Mouse (Mus musculus) liver, embryonic 15.5 days (tissue): ENCODE measurements around the gene Cpped1. TPM values are rescaled to one million over a fixed set of nuclear protein-coding genes. Genes with fewer than 3 reads are reported as not detected.
A peak's percentile ranks its signal among the peaks of the same experiment; 100 is the strongest.

ENCODE experiments used
- ATAC-seq: fragments of 200-750 bp; cut with Nextera tagmentation; 2 replicates; pipeline ENCODE4 v1.8.0; 2017; ENCODE audit warnings: moderate number of reproducible peaks, mild to moderate bottlenecking, moderate library complexity; ENCODE audit not compliant: insufficient read depth
- H3K27ac ChIP-seq: fragments of 300-500 bp; sonication (generic); replicated peaks from 2 replicates; pipeline ENCODE4 v1.5.1; 2015; ENCODE audit warnings: mild to moderate bottlenecking, inconsistent platforms
- H3K27me3 ChIP-seq: fragments of 300-500 bp; sonication (generic); 2 replicates; pipeline ENCODE4 v1.6.1; 2015; ENCODE audit warnings: mild to moderate bottlenecking, inconsistent platforms
- H3K36me3 ChIP-seq: fragments of 300-500 bp; sonication (generic); replicated peaks from 2 replicates; pipeline ENCODE4 v1.6.1; 2015; ENCODE audit warnings: moderate library complexity, mild to moderate bottlenecking, inconsistent platforms
- H3K4me1 ChIP-seq: fragments of 300-500 bp; sonication (generic); replicated peaks from 2 replicates; pipeline ENCODE4 v1.6.1; 2015; ENCODE audit warnings: inconsistent platforms
- H3K4me2 ChIP-seq: fragments of 300-500 bp; sonication (generic); 2 replicates; pipeline ENCODE4 v1.6.1; 2015; ENCODE audit warnings: moderate library complexity, mild to moderate bottlenecking, inconsistent platforms
- H3K4me3 ChIP-seq: fragments of 300-500 bp; sonication (generic); replicated peaks from 2 replicates; pipeline ENCODE4 v1.5.1; 2015; ENCODE audit warnings: mild to moderate bottlenecking, inconsistent platforms
- H3K9ac ChIP-seq: fragments of 300-500 bp; sonication (generic); 2 replicates; pipeline ENCODE4 v1.6.1; 2015; ENCODE audit warnings: moderate library complexity, mild to moderate bottlenecking, inconsistent platforms
- H3K9me3 ChIP-seq: fragments of 300-500 bp; sonication (generic); replicated peaks from 2 replicates; pipeline ENCODE4 v1.6.1; 2016; ENCODE audit warnings: inconsistent platforms
- WGBS: fragments of 180-500 bp; shearing (Covaris S2); methylation state at CpG from one replicate; pipeline ENCODE4 v1.1.7; 2015; ENCODE audit warnings: mixed read lengths; ENCODE audit not compliant: insufficient replicate concordance; 5-methylcytosine and 5-hydroxymethylcytosine counted together
- polyA plus RNA-seq: library from polyadenylated mRNA; unstranded; fragments of >200 nt; fragmentation: Nextera tagmentation; extraction: Ambion mirVana; gene quantifications from 2 replicates; pipeline ENCODE4 v1.2.1, GENCODE M21; 2015

Gene Cpped1
- polyA plus RNA-seq, 1 experiment from 2014 or later = 9.4 TPM

DNA sequence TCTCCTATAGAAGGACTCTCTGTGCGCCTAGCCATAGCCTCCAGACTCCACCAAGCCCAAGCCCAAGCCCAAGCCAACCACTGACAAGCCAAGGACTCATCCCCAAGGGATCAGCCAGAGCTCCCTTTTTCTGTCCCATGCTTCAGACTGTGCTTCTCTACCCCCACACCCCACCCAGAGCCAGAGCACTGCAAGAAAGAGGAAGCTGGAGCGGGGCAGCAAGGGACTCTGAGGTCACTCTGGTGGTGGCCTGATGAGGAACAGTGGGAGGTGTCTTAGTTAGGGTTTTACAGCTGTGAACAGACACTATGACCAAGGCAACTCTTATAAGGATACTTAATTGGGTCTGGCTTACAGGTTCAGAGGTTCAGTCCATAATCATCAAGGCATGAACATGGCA is 65.8 kb downstream of the Cpped1 start:
- no peak for ATAC-seq
- H3K4me1 ChIP-seq = no peaks in the 10 kb centered on the region
- WGBS = 57% methylated on average over 2 of the region's 2 CpGs
- H3K4me2 ChIP-seq = no peak overlapping the region
- H3K4me3 ChIP-seq = no peak overlapping the region
- H3K9ac ChIP-seq = no peak overlapping the region
- H3K36me3 ChIP-seq = no peaks in the 10 kb centered on the region
- H3K27ac ChIP-seq = no peak overlapping the region
- no peaks in the 10 kb centered on the region for H3K9me3 ChIP-seq
- no peaks in the 10 kb centered on the region for H3K27me3 ChIP-seq

DNA sequence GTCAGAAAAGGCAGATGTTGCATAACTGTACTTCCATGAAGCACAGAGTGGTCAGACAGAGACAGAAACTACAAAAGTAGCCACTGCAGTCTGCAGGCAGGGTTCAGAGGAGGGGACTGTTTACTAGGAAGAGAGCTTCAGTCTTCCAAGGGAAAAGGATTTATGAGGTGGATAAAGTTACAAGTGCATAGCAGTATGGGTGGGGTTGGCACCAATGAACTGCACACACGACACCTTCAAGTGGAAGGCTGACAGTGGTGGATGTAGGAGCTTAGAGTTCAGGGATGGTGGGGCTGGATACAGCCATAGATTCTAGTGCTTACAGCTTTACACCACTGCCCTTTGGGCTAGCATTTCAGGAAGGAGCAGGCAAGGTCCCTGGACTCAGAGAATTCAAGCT is 75.8 kb downstream of the Cpped1 start:
- Histone ChIP-seq H3K27me3 (no peaks in the 10 kb centered on the region), H3K4me3 (no peak overlapping the region), H3K4me2 (no peak overlapping the region), H3K4me1 (no peaks in the 10 kb centered on the region), H3K9ac (no peak overlapping the region), H3K9me3 (no peaks in the 10 kb centered on the region), H3K27ac (no peak overlapping the region), H3K36me3 (no peaks in the 10 kb centered on the region)
- ATAC-seq = no peak
- WGBS = 81% methylated on average over 1 of the region's 1 CpGs

DNA sequence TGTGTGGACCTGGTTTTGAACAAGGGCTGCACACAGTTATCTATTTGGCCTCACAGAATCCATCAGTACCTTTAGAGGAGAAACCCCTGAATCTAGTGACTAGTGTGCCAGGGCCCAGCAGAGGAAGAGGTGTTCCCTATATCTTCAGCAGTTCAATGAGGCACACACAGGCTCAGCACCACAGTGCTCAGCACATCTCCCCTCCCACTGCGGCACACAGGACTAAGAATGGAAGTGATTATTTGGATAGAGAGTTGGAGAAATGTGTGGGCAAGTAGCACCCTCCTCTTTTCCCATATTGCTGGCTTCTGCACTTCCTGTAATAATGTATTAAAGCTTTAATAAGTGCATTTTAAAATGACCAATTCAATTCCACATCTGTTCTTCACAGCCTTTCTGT is 80.4 kb downstream of the Cpped1 start:
- 86% methylated on average over 1 of the region's 1 CpGs for WGBS

DNA sequence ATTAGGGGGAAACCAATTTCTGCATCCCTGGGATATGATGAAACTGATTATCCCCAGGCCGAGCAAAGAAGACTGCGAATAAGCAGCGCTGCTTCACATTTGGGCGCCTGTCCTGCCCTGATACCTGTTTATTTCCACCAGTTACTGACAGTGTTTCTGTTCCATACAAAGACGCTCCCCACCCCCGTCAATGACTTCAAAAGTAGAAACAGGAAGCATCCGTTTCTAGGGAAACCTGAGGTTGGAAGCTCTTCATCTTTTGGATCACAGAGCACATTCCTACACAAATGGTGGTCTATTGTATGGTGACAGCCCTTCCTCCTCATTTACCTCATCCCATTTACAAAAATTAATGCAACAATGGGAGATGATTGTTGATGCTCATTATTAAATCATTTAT is 84.4 kb downstream of the Cpped1 start:
- no peaks in the 10 kb centered on the region for H3K4me1 ChIP-seq
- no peak overlapping the region for H3K4me2 ChIP-seq
- WGBS = 72% methylated on average over 7 of the region's 7 CpGs
- H3K27me3 ChIP-seq = no peaks in the 10 kb centered on the region
- H3K27ac ChIP-seq = no peak overlapping the region
- H3K9ac ChIP-seq = no peak overlapping the region
- no peak overlapping the region for H3K4me3 ChIP-seq
- no peaks in the 10 kb centered on the region for H3K9me3 ChIP-seq
- ATAC-seq = no peak
- H3K36me3 ChIP-seq = no peaks in the 10 kb centered on the region

More for the DNA sequence above, 80.4 kb downstream of the Cpped1 start:
- no peak for ATAC-seq
- no peak overlapping the region for H3K9ac ChIP-seq
- no peaks in the 10 kb centered on the region for H3K27me3 ChIP-seq
- H3K4me3 ChIP-seq = no peak overlapping the region
- no peak overlapping the region for H3K4me2 ChIP-seq
- no peak overlapping the region for H3K27ac ChIP-seq
- no peaks in the 10 kb centered on the region for H3K4me1 ChIP-seq
- H3K9me3 ChIP-seq = no peaks in the 10 kb centered on the region
- H3K36me3 ChIP-seq = no peaks in the 10 kb centered on the region

DNA sequence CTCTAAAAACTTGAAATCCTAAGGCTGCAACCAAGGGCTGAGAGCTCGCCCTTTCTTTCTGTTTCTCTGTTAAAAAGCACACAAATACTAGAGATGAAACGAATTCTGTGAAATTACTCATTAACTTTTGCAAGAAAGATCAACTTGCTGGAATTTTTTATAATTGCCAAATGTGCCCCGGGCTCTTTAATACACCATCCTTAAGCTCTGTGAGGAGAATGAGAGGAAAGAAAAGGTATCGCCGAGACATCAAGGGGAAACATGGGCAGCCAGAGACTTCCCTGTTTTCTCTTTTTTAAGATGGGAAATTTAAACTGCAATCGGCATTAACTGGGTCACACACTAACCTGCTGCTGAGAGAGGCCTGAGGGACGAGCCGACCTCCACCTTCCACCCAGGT is 84.9 kb downstream of the Cpped1 start:
- Histone ChIP-seq H3K27me3 (no peaks in the 10 kb centered on the region), H3K4me3 (no peak overlapping the region), H3K4me1 (no peaks in the 10 kb centered on the region), H3K36me3 (no peaks in the 10 kb centered on the region), H3K9ac (no peak overlapping the region), H3K27ac (no peak overlapping the region), H3K9me3 (no peaks in the 10 kb centered on the region), H3K4me2 (no peak overlapping the region)
- ATAC-seq = no peak
- 61% methylated on average over 8 of the region's 8 CpGs for WGBS

DNA sequence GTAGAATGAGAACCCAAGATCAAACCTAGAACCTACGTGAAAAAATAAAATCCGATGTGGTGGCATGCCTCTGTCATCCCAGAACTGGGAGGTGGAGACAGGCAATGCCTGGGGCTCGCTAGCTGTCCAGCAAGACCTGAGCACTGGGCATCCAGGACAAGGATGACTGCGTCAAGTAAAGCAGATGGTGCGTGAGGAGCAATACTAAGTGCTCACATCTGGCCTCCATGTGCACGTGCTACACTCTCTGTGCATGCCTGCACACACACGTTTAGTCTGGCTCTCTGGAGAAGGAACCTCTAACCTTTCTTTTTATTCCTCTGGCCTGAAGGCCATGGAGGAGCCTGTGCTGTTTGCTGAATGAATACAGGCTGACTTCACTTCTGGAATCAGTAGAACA is 88.5 kb downstream of the Cpped1 start:
- Histone ChIP-seq H3K4me3 (no peak overlapping the region), H3K4me2 (no peak overlapping the region), H3K27ac (no peak overlapping the region), H3K36me3 (no peaks in the 10 kb centered on the region), H3K9me3 (no peaks in the 10 kb centered on the region), H3K27me3 (no peaks in the 10 kb centered on the region), H3K4me1 (no peaks in the 10 kb centered on the region), H3K9ac (no peak overlapping the region)
- ATAC-seq = no peak
- 84% methylated on average over 7 of the region's 7 CpGs for WGBS

DNA sequence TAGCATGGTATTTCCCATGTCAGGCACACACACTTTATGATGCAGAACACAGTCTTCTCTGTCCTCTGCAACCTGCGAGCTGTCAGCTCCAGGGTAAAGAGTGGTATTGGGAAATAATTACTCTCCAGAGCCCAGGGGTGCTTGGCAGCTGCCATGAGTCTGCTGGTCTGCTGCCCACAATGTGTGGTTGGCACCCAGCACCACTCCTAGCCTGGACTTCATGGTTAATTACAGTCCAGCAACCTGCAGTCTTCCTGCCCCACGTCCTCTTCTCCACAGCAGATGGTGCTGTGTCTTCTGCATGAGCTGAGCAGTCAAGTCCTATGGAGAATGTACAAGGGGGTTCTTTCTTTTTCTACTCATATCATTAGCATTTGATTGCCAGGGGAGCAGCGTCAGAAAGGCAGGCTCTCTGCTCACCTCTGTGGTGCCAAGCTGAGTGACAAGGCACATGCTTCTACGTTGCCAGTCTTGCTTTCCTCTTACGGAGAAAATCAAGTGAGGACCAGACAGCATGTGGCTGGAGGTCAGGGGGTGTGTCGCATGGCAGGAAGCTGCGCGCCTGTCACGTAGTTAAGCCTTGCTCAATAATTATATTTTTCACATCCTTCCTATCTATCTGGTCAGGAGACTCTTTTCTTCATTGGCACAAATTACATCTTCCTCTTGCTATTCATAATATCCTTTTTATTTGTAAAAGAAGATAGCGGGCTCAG is 94.2 kb downstream of the Cpped1 start:
- H3K27me3 ChIP-seq = no peaks in the 10 kb centered on the region
- no peaks in the 10 kb centered on the region for H3K36me3 ChIP-seq
- no peak overlapping the region for H3K27ac ChIP-seq
- no peak for ATAC-seq
- no peaks in the 10 kb centered on the region for H3K4me1 ChIP-seq
- H3K4me2 ChIP-seq = no peak overlapping the region
- 71% methylated on average over 10 of the region's 10 CpGs for WGBS
- no peaks in the 10 kb centered on the region for H3K9me3 ChIP-seq
- H3K9ac ChIP-seq = no peak overlapping the region
- no peak overlapping the region for H3K4me3 ChIP-seq

DNA sequence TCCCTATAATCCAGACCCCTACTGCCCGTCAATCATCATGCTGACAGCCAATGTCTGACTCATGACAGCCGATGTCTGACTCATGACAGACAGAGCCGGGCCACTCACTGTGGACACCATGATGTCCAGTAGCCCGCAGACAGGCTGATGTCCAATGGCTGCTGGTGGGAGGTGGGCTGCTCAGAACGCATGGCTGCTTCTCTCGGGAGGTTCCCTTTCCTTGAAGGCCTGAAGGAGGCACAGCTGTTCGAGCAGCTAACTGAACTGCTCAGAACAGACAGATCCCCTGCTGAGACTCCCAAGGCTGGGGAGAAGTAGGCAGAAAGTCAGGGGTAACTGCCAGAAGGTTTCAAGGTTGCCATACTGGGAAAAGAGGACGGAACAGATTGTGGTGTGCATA is 97.1 kb downstream of the Cpped1 start:
- ATAC-seq = no peak
- 76% methylated on average over 8 of the region's 8 CpGs for WGBS

DNA sequence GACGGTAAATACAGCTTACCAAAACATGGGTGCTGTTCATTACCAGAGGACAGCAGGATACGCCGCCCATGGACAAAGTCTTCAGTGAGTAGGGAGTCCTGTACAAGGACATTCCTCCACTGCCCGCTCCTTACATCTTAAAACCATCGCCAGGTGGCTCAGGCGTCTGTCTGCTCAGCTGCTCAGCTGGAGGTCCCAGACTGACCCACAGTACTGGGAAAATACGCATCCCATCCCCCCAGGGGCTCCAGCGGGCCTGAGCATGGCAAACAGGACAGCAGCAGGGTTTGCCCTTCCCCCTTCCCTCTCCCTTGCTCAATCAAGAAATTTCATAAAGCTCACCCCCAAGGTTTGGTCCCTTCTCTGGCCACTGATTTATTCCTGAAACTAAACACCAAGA is 99.6 kb downstream of the Cpped1 start:
- H3K27ac ChIP-seq = no peak overlapping the region
- H3K4me1 ChIP-seq = no peaks in the 10 kb centered on the region
- no peak overlapping the region for H3K4me2 ChIP-seq
- WGBS = 68% methylated on average over 8 of the region's 8 CpGs
- no peaks in the 10 kb centered on the region for H3K27me3 ChIP-seq
- no peak for ATAC-seq
- H3K36me3 ChIP-seq = no peaks in the 10 kb centered on the region
- H3K9ac ChIP-seq = no peak overlapping the region
- no peaks in the 10 kb centered on the region for H3K9me3 ChIP-seq
- no peak overlapping the region for H3K4me3 ChIP-seq

More for the DNA sequence above, 97.1 kb downstream of the Cpped1 start:
- H3K27me3 ChIP-seq = no peaks in the 10 kb centered on the region
- H3K4me3 ChIP-seq = no peak overlapping the region
- no peaks in the 10 kb centered on the region for H3K36me3 ChIP-seq
- no peaks in the 10 kb centered on the region for H3K4me1 ChIP-seq
- no peak overlapping the region for H3K27ac ChIP-seq
- no peak overlapping the region for H3K4me2 ChIP-seq
- H3K9ac ChIP-seq = no peak overlapping the region
- H3K9me3 ChIP-seq = no peaks in the 10 kb centered on the region

DNA sequence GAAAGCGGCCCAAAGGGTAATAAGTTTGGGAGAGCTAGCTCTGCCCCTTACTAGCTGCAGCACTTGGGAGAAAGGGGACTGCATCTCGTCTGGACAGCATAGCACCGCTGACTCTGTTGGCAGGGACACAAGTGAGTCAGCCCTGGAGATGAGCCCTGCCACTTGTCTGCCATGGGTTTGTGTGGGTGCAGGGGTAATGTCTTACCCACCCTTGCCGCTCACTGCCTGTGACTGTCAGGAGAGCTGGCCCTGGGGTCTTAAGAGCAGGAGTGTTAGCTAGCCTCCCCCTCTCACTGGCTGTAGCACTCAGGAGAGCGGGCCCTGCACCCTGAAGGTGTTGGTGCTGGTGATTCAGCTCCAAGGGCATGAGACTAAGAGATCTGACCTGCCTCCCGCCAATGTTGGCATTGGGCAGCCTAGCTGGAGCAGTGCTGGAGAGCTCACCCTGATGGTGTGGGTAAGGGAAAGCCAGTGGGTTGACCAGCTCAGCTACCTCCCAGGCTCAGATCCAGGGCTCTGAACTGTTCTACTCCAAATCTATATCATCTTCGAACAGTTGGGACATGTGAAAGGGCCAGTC is 107.2 kb downstream of the Cpped1 start:
- H3K27me3 ChIP-seq = no peaks in the 10 kb centered on the region
- H3K27ac ChIP-seq = no peak overlapping the region
- H3K4me2 ChIP-seq = no peak overlapping the region
- no peak overlapping the region for H3K9ac ChIP-seq
- ATAC-seq = no peak
- no peaks in the 10 kb centered on the region for H3K9me3 ChIP-seq
- H3K36me3 ChIP-seq = no peaks in the 10 kb centered on the region
- no peaks in the 10 kb centered on the region for H3K4me1 ChIP-seq
- WGBS = 68% methylated on average over 7 of the region's 7 CpGs
- no peak overlapping the region for H3K4me3 ChIP-seq

DNA sequence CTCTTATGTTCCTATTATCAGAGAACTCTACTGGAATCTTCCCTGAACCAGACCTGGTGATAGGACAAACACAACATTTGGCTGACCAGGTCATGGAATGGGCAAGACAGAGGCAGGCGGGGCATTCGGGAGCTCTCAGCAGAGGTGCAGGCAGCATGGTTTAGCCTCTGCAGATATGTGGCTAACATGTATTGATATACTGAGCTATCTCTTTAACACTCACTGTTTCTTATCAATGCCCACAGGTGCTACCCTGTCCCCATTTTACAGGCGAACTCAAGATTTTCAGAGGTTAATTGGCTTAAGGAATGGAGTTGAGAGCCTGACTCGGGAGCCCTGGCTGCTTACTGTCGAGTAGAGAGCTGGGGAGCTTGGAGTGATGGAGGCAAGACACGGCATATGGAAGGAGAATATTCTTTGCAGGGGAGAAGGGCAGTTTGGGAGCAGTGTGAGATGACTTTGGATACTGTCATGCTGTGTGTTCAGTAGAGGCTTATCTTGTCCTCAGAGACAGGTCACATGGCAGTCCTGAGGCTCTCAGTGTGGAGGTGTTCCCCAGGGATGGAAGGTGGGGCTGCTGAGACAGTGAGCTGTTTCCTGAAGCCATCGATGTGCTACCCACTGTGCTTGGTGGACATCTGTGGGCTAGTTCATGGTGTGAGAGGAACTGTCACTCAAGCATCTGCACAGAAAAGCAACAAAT is 113.3 kb downstream of the Cpped1 start:
- no peak overlapping the region for H3K27ac ChIP-seq
- no peak overlapping the region for H3K9ac ChIP-seq
- H3K36me3 ChIP-seq = no peaks in the 10 kb centered on the region
- no peak overlapping the region for H3K4me3 ChIP-seq
- H3K9me3 ChIP-seq = no peaks in the 10 kb centered on the region
- no peak overlapping the region for H3K4me2 ChIP-seq
- ATAC-seq = peak; percentile 63
- 33% methylated on average over 7 of the region's 7 CpGs for WGBS
- H3K27me3 ChIP-seq = no peaks in the 10 kb centered on the region
- peaks cover 9% of the 10 kb centered on the region for H3K4me1 ChIP-seq
